8 mouse cellular contexts compared by ENCODE assay signal in the genomic region with DNA sequence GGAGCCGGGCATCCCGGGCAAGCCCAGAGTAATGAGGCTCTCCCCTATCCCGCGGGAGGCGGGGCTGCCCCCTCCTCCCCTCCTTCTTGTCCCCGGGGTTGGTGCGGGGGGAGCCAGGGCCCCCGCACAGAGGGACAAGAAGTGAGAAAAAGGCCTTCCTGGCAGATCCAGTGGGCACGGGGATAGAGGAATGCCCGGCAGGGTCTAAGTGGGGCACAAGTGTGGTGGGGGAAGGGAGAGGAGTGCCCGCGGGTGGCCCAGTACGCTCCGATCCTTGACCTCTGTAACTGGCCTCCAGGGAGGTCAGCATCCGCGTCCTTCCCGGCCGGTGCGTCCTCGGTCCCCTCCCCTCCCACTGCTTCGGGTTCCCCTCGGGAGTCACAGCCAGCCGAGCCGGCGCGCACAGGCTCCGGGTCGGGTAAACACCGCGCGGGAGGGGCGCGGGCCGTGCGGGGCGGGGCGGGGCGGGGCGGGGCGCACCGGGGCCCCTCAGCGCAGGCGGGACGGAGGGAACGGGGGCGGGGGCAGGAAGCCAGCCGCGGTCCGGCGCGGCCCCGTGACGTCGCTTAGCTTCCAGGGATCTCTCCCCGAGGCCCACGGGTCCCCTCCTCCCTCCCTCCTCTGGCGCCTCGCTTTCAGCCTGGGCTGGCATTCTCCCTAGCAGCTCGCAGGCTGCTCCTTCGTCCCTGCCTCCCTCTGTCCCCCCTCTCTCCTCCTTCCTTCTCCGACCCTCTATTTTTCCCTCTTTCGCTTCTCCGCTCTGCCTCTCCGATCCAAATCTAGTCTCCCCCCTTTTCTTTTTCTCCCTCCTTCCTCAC. TPM values are rescaled to one million over a fixed set of nuclear protein-coding genes. Genes with fewer than 3 reads are reported as not detected.
DNase-seq lines count a peak whose midpoint lies in the region; ATAC-seq and TF ChIP-seq lines count a peak whose summit lies in the region.

A gene (plus strand): TSS at position 562 of the 818 bp plus-strand sequence.

- DNase-seq in spleen, adult 2 months (ENCODE audit: low read depth in 1 of 2, low spot score in 2 of 2) = peak in 1 of 2 experiments; percentile 16
- no peak for DNase-seq in spleen, postnatal 4 days (ENCODE audit: low spot score in 2 of 2)
- DNase-seq in limb, embryonic 14.5 days (ENCODE audit: low spot score) = peak; percentile 59

- TF ChIP-seq CTCF in spleen, adult 2 months (IDR thresholded peaks at IDR 0.05; ENCODE audit: extremely low read depth, insufficient read depth, insufficient read length, insufficient replicate concordance) = no peak
- TF ChIP-seq CTCF in embryonic fibroblast, embryonic 13.5 days (IDR thresholded peaks at IDR 0.05; ENCODE audit: borderline replicate concordance, insufficient read depth, low read length) = no peak

- peaks cover 29% of the 10 kb centered on the region for H3K27me3 ChIP-seq in spleen, adult 2 months (ENCODE audit: control insufficient read depth, insufficient read depth, low read length)
- H3K27me3 ChIP-seq in heart, embryonic 12.5 days (replicated peaks) = peaks cover 80% of the 10 kb centered on the region
- peaks cover 11% of the 10 kb centered on the region for H3K27me3 ChIP-seq in kidney, embryonic 15.5 days
- peaks cover 40% of the 10 kb centered on the region for H3K27me3 ChIP-seq in limb, embryonic 14.5 days (ENCODE audit: control insufficient read depth, insufficient read depth, low read length)
- H3K27me3 ChIP-seq in midbrain, embryonic 15.5 days (replicated peaks) = no peaks in the 10 kb centered on the region
- H3K27me3 ChIP-seq in stomach, embryonic 14.5 days (ENCODE audit: control insufficient read depth, insufficient read depth, low read length) = no peaks in the 10 kb centered on the region

- peak within 1 kb of the TSS; percentile 57 for H3K4me3 ChIP-seq in spleen, adult 2 months (ENCODE audit: extremely low read depth, insufficient read depth, insufficient read length)
- peak within 1 kb of the TSS; percentile 67 for H3K4me3 ChIP-seq in embryonic fibroblast, embryonic 13.5 days (ENCODE audit: insufficient read depth, low read length)
- H3K4me3 ChIP-seq in heart, embryonic 12.5 days = peak within 1 kb of the TSS; percentile 76
- peak within 1 kb of the TSS; percentile 97 for H3K4me3 ChIP-seq in kidney, embryonic 15.5 days (replicated peaks)
- peak within 1 kb of the TSS; percentile 76 for H3K4me3 ChIP-seq in limb, embryonic 14.5 days (replicated peaks; ENCODE audit: low read length)
- peak within 1 kb of the TSS; percentile 89 for H3K4me3 ChIP-seq in midbrain, embryonic 15.5 days
- H3K4me3 ChIP-seq in stomach, embryonic 14.5 days (ENCODE audit: low read depth, low read length) = peak within 1 kb of the TSS; percentile 92

- H3K4me1 ChIP-seq in spleen, adult 2 months (ENCODE audit: control insufficient read depth, insufficient read depth, insufficient read length) = peaks cover 16% of the 10 kb centered on the region
- no peaks in the 10 kb centered on the region for H3K4me1 ChIP-seq in embryonic fibroblast, embryonic 13.5 days (ENCODE audit: control insufficient read depth, insufficient read depth, low read length)
- peaks cover 18% of the 10 kb centered on the region for H3K4me1 ChIP-seq in heart, embryonic 12.5 days (replicated peaks)
- peaks cover 48% of the 10 kb centered on the region for H3K4me1 ChIP-seq in kidney, embryonic 15.5 days
- H3K4me1 ChIP-seq in limb, embryonic 14.5 days (ENCODE audit: control insufficient read depth, insufficient read depth, low read length) = peaks cover 14% of the 10 kb centered on the region; the same call in 1 of the 2 replicates
- peaks cover 53% of the 10 kb centered on the region for H3K4me1 ChIP-seq in midbrain, embryonic 15.5 days
- H3K4me1 ChIP-seq in stomach, embryonic 14.5 days (ENCODE audit: control insufficient read depth, insufficient read depth, low read length) = peaks cover 15% of the 10 kb centered on the region; the same call in 1 of the 2 replicates

- no peak for TF ChIP-seq POLR2A in spleen, adult 2 months (IDR thresholded peaks at IDR 0.05; ENCODE audit: low read depth, low read length)
- TF ChIP-seq POLR2A in embryonic fibroblast, embryonic 13.5 days (IDR thresholded peaks at IDR 0.05; ENCODE audit: low read depth, low read length) = peak; percentile 57
- 0 out of 2 replicates have a peak, but pooled peaks have one; percentile 15 for TF ChIP-seq POLR2A in limb, embryonic 14.5 days (IDR thresholded peaks at IDR 0.05; ENCODE audit: borderline replicate concordance, extremely low read depth, insufficient read depth, insufficient read length)

- H3K9ac ChIP-seq in heart, embryonic 12.5 days = peak within 1 kb of the TSS; percentile 77
- peak within 1 kb of the TSS; percentile 98 for H3K9ac ChIP-seq in kidney, embryonic 15.5 days
- peak within 1 kb of the TSS; percentile 75 for H3K9ac ChIP-seq in limb, embryonic 14.5 days (ENCODE audit: low read depth, low read length, severe bottlenecking)
- H3K9ac ChIP-seq in midbrain, embryonic 15.5 days = peak within 1 kb of the TSS; percentile 93
- peak within 1 kb of the TSS; percentile 85 for H3K9ac ChIP-seq in stomach, embryonic 14.5 days (replicated peaks; ENCODE audit: low read depth, low read length)

- peak within 1 kb of the TSS; percentile 29; the same call in 1 of the 2 replicates for H3K27ac ChIP-seq in spleen, adult 2 months (ENCODE audit: insufficient read depth, low read length)
- H3K27ac ChIP-seq in embryonic fibroblast, embryonic 13.5 days (ENCODE audit: insufficient read depth, low read length) = no peak within 1 kb of the TSS
- H3K27ac ChIP-seq in heart, embryonic 12.5 days (ENCODE audit: poor library complexity, severe bottlenecking) = 0 out of 2 replicates have a peak within 1 kb of the TSS, but pooled peaks have one; percentile 7
- peak within 1 kb of the TSS; percentile 97 for H3K27ac ChIP-seq in kidney, embryonic 15.5 days
- 0 out of 2 replicates have a peak within 1 kb of the TSS, but pooled peaks have one; percentile 19 for H3K27ac ChIP-seq in limb, embryonic 14.5 days (replicated peaks; ENCODE audit: low read depth, low read length)
- peak within 1 kb of the TSS; percentile 96 for H3K27ac ChIP-seq in midbrain, embryonic 15.5 days
- H3K27ac ChIP-seq in stomach, embryonic 14.5 days (ENCODE audit: low read length) = peak within 1 kb of the TSS; percentile 82

- ATAC-seq in heart, embryonic 12.5 days (ENCODE audit: insufficient number of reproducible peaks, low FRiP score) = peak; percentile 78
- peak; percentile 79 for ATAC-seq in kidney, embryonic 15.5 days (replicated peaks; ENCODE audit: low FRiP score)
- peak; percentile 76 for ATAC-seq in limb, embryonic 14.5 days (ENCODE audit: low FRiP score, low read depth)
- peak; percentile 67 for ATAC-seq in midbrain, embryonic 15.5 days (replicated peaks)
- ATAC-seq in stomach, embryonic 14.5 days (ENCODE audit: insufficient number of reproducible peaks, insufficient read depth, low FRiP score, low read depth) = peak; percentile 87

- peak within 1 kb of the TSS; percentile 93 for H3K4me2 ChIP-seq in heart, embryonic 12.5 days
- H3K4me2 ChIP-seq in kidney, embryonic 15.5 days = peak within 1 kb of the TSS; percentile 81
- peak within 1 kb of the TSS; percentile 97 for H3K4me2 ChIP-seq in limb, embryonic 14.5 days (replicated peaks; ENCODE audit: low read depth, low read length, severe bottlenecking)
- peak within 1 kb of the TSS; percentile 95 for H3K4me2 ChIP-seq in midbrain, embryonic 15.5 days
- peak within 1 kb of the TSS; percentile 91 for H3K4me2 ChIP-seq in stomach, embryonic 14.5 days (replicated peaks; ENCODE audit: low read depth, low read length)

- H3K9me3 ChIP-seq in heart, embryonic 12.5 days (replicated peaks) = no peaks in the 10 kb centered on the region
- H3K9me3 ChIP-seq in kidney, embryonic 15.5 days (replicated peaks) = no peaks in the 10 kb centered on the region
- no peaks in the 10 kb centered on the region for H3K9me3 ChIP-seq in limb, embryonic 14.5 days (ENCODE audit: control insufficient read depth, low read length)
- H3K9me3 ChIP-seq in midbrain, embryonic 15.5 days = no peaks in the 10 kb centered on the region
- no peaks in the 10 kb centered on the region for H3K9me3 ChIP-seq in stomach, embryonic 14.5 days (ENCODE audit: control insufficient read depth, low read depth, low read length)

- no peaks in the 10 kb centered on the region for H3K36me3 ChIP-seq in spleen, adult 2 months (ENCODE audit: control insufficient read depth, insufficient read depth, low read length)
- no peaks in the 10 kb centered on the region for H3K36me3 ChIP-seq in heart, embryonic 12.5 days
- peaks cover 2% of the 10 kb centered on the region; the same call in 1 of the 2 replicates for H3K36me3 ChIP-seq in kidney, embryonic 15.5 days
- no peaks in the 10 kb centered on the region for H3K36me3 ChIP-seq in limb, embryonic 14.5 days (ENCODE audit: control insufficient read depth, insufficient read depth, low read length)
- no peaks in the 10 kb centered on the region for H3K36me3 ChIP-seq in midbrain, embryonic 15.5 days (replicated peaks)
- H3K36me3 ChIP-seq in stomach, embryonic 14.5 days (ENCODE audit: control insufficient read depth, insufficient read depth, low read length) = no peaks in the 10 kb centered on the region

- WGBS in spleen, adult 2 months = 1% methylated on average over 53 of the region's 64 CpGs
- under 1% methylated on average over 58 of the region's 64 CpGs for WGBS in heart, embryonic 12.5 days
- WGBS in kidney, embryonic 15.5 days = 1% methylated on average over 48 of the region's 64 CpGs
- WGBS in limb, embryonic 14.5 days = under 1% methylated on average over 22 of the region's 64 CpGs
- under 1% methylated on average over 55 of the region's 64 CpGs for WGBS in midbrain, embryonic 15.5 days
- WGBS in stomach, embryonic 14.5 days = under 1% methylated on average over 51 of the region's 64 CpGs

RNA-seq across cellular contexts. Expression of the gene that starts here (rescaled TPM):
- polyA plus RNA-seq in spleen, adult 2 months (2012; rRNA removed) = 9.2 and 14.4 TPM in 2 replicates
- polyA plus RNA-seq in embryonic fibroblast, embryonic 13.5 days (2011; ENCODE audit: insufficient read length, low read depth, missing spikeins) = 5.6 and 7.2 TPM in 2 replicates
- 1.1 and 1.4 TPM in 2 replicates for polyA plus RNA-seq in heart, embryonic 12.5 days (2016; fragmentation: Nextera tagmentation; extraction: Ambion mirVana)
- polyA plus RNA-seq in kidney, embryonic 15.5 days (2015; fragmentation: Nextera tagmentation; extraction: Ambion mirVana) = 7.6 and 8.3 TPM in 2 replicates
- polyA plus RNA-seq in limb, embryonic 14.5 days (2012; rRNA removed) = 7.8 and 9.0 TPM in 2 replicates
- 2.1 and 2.9 TPM in 2 replicates for polyA plus RNA-seq in limb, embryonic 14.5 days (2014; fragmentation: Nextera tagmentation; extraction: Ambion mirVana)
- polyA plus RNA-seq in midbrain, embryonic 15.5 days (2015; fragmentation: Nextera tagmentation; extraction: Ambion mirVana) = 14.8 and 15.7 TPM in 2 replicates
- 4.0 and 5.1 TPM in 2 replicates for polyA plus RNA-seq in stomach, embryonic 14.5 days (2014; fragmentation: Nextera tagmentation; extraction: Ambion mirVana)
